Mouse (Mus musculus): ENCODE measurements around the gene Unc5c. TPM values are rescaled to one million over a fixed set of nuclear protein-coding genes. Genes with fewer than 3 reads are reported as not detected.

Unc5c gene
- total RNA-seq, 2 experiments from 2014 or later, result 0.08 to 0.22 TPM

- no peak for DNase-seq
- intact Hi-C loops (cut with DNase I; ENCODE audit: low total_unique reads), result no loop called here
These were observed 317.5 kb downstream of the Unc5c start for GRCm38 (mm10) chr3:141782553-141782952.

GRCm38 (mm10) chr3:141791026-141791780 is 326.2 kb downstream of the Unc5c start:
- intact Hi-C loops (cut with DNase I; ENCODE audit: low total_unique reads), result no loop called here
- no peak for DNase-seq

GRCm38 (mm10) chr3:141792106-141792505 is 327.1 kb downstream of the Unc5c start:
- intact Hi-C loops (cut with DNase I; ENCODE audit: low total_unique reads), result no loop called here

GRCm38 (mm10) chr3:141793755-141794154 is 328.7 kb downstream of the Unc5c start:
- no peak for DNase-seq
- intact Hi-C loops (cut with DNase I; ENCODE audit: low total_unique reads), result no loop called here

More at GRCm38 (mm10) chr3:141792106-141792505, 327.1 kb downstream of the Unc5c start:
- DNase-seq, result no peak

- DNase-seq, result no peak
- intact Hi-C loops (cut with DNase I; ENCODE audit: low total_unique reads), result no loop called here
These were observed 329.4 kb downstream of the Unc5c start for GRCm38 (mm10) chr3:141794371-141794770.

GRCm38 (mm10) chr3:141797372-141797771 is 332.4 kb downstream of the Unc5c start:
- no peak for DNase-seq
- intact Hi-C loops (cut with DNase I; ENCODE audit: low total_unique reads), result no loop called here

GRCm38 (mm10) chr3:141797789-141798188 is 332.8 kb downstream of the Unc5c start:
- no peak for DNase-seq
- intact Hi-C loops (cut with DNase I; ENCODE audit: low total_unique reads), result no loop called here

- DNase-seq, result no peak
- intact Hi-C loops (cut with DNase I; ENCODE audit: low total_unique reads), result no loop called here
These were observed 339.1 kb downstream of the Unc5c start for GRCm38 (mm10) chr3:141804133-141804532.

- no peak for DNase-seq
- intact Hi-C loops (cut with DNase I; ENCODE audit: low total_unique reads), result no loop called here
These were observed 344.6 kb downstream of the Unc5c start for GRCm38 (mm10) chr3:141809581-141809980.

GRCm38 (mm10) chr3:141810944-141811343 is 345.9 kb downstream of the Unc5c start:
- intact Hi-C loops (cut with DNase I; ENCODE audit: low total_unique reads), result no loop called here
- DNase-seq, result no peak

- peak; percentile 25 for DNase-seq
- intact Hi-C loops (cut with DNase I; ENCODE audit: low total_unique reads), result no loop called here
These were observed 346.3 kb downstream of the Unc5c start for GRCm38 (mm10) chr3:141811348-141811747.

- DNase-seq, result no peak
- intact Hi-C loops (cut with DNase I; ENCODE audit: low total_unique reads), result no loop called here
These were observed 349.8 kb downstream of the Unc5c start for GRCm38 (mm10) chr3:141814776-141815175.

- intact Hi-C loops (cut with DNase I; ENCODE audit: low total_unique reads), result no loop called here
- no peak for DNase-seq
These were observed 353.7 kb downstream of the Unc5c start for GRCm38 (mm10) chr3:141818615-141819312.

GRCm38 (mm10) chr3:141819331-141819941 is 354.4 kb downstream of the Unc5c start:
- intact Hi-C loops (cut with DNase I; ENCODE audit: low total_unique reads), result no loop called here
- no peak for DNase-seq

GRCm38 (mm10) chr3:141828301-141828700 is 363.3 kb downstream of the Unc5c start:
- intact Hi-C loops (cut with DNase I; ENCODE audit: low total_unique reads), result loop anchor here (10.0 kb wide), 1 partner anchor 364 kb away; the partner anchor contains the start of gene Unc5c
- no peak for DNase-seq

GRCm38 (mm10) chr3:141831135-141831534 is 366.1 kb downstream of the Unc5c start:
- peak; percentile 18 for DNase-seq
- intact Hi-C loops (cut with DNase I; ENCODE audit: low total_unique reads), result no loop called here

GRCm38 (mm10) chr3:141838864-141839263 is 373.8 kb downstream of the Unc5c start:
- intact Hi-C loops (cut with DNase I; ENCODE audit: low total_unique reads), result no loop called here
- DNase-seq, result no peak

- intact Hi-C loops (cut with DNase I; ENCODE audit: low total_unique reads), result no loop called here
- DNase-seq, result no peak
These were observed 384.2 kb downstream of the Unc5c start for GRCm38 (mm10) chr3:141849206-141849605.

GRCm38 (mm10) chr3:141850141-141850540 is 385.1 kb downstream of the Unc5c start:
- DNase-seq, result no peak
- intact Hi-C loops (cut with DNase I; ENCODE audit: low total_unique reads), result no loop called here

- no peak for DNase-seq
- intact Hi-C loops (cut with DNase I; ENCODE audit: low total_unique reads), result no loop called here
These were observed 389.3 kb downstream of the Unc5c start for GRCm38 (mm10) chr3:141854339-141854738.
